In genomic region chr5:137287953-137288743, GRCm38 (mm10) we compare ENCODE assay signal across 8 mouse cellular contexts. TPM values are rescaled to one million over a fixed set of nuclear protein-coding genes. Genes with fewer than 3 reads are reported as not detected.
A peak's percentile ranks its signal among the peaks of the same experiment; 100 is the strongest.
DNase-seq lines count a peak whose midpoint lies in the region; ATAC-seq lines count a peak whose summit lies in the region.

No protein-coding gene starts in this region.

- H3K4me2 ChIP-seq in neural tube, embryonic 13.5 days, result peak overlapping the region; percentile 92

- H3K9ac ChIP-seq in neural tube, embryonic 13.5 days, result peak overlapping the region; percentile 77

- peak; percentile 14; the same call in 1 of the 2 replicates for ATAC-seq in neural tube, embryonic 13.5 days (ENCODE audit: low read depth)

- peak overlapping the region; percentile 52 for H3K4me3 ChIP-seq in limb, embryonic 10.5 days
- H3K4me3 ChIP-seq in neural tube, embryonic 13.5 days, result peak overlapping the region; percentile 49

- no peaks in the 10 kb centered on the region for H3K9me3 ChIP-seq in limb, embryonic 10.5 days (replicated peaks)
- H3K9me3 ChIP-seq in neural tube, embryonic 13.5 days, result peaks cover under 1% of the 10 kb centered on the region; the same call in 1 of the 2 replicates

- intact Hi-C loops in heart, postnatal 14 days (cut with DNase I), result loop anchor here (2.0 kb wide), 1 partner anchor 165 kb away; no protein-coding TSS in a partner anchor

- DNase-seq in embryo, embryonic 10 days (ENCODE audit: low spot score), result peak; percentile 37
- DNase-seq in embryo, embryonic 11 days, result no peak
- DNase-seq in thymus, postnatal 36 days, result peak; percentile 30 to 47
- DNase-seq in thymus, postnatal 10 days (ENCODE audit: low spot score in 2 of 2), result no peak
- DNase-seq in heart, postnatal 14 days, result peak; percentile 29 to 38
- peak; percentile 62 for DNase-seq in limb, embryonic 10.5 days (ENCODE audit: low spot score)
- DNase-seq in yolk sac, embryonic 10.5 days (ENCODE audit: low spot score), result no peak

- peaks cover 73% of the 10 kb centered on the region for H3K27me3 ChIP-seq in limb, embryonic 10.5 days (ENCODE audit: low read depth, poor library complexity, severe bottlenecking)
- peaks cover 49% of the 10 kb centered on the region for H3K27me3 ChIP-seq in neural tube, embryonic 13.5 days

- WGBS in limb, embryonic 10.5 days, result 1% methylated on average over 59 of the region's 65 CpGs
- WGBS in neural tube, embryonic 13.5 days, result under 1% methylated on average over 63 of the region's 65 CpGs

- H3K27ac ChIP-seq in limb, embryonic 10.5 days, result peak overlapping the region; percentile 51; the same call in 1 of the 2 replicates
- H3K27ac ChIP-seq in neural tube, embryonic 13.5 days (replicated peaks), result peak overlapping the region; percentile 82

- H3K36me3 ChIP-seq in limb, embryonic 10.5 days, result no peaks in the 10 kb centered on the region
- H3K36me3 ChIP-seq in neural tube, embryonic 13.5 days, result no peaks in the 10 kb centered on the region

- peaks cover 42% of the 10 kb centered on the region for H3K4me1 ChIP-seq in limb, embryonic 10.5 days
- peaks cover 40% of the 10 kb centered on the region for H3K4me1 ChIP-seq in neural tube, embryonic 13.5 days (replicated peaks)

RNA-seq across cellular contexts. Expression of gene Ache, which starts 0.8 kb away (rescaled TPM):
- total RNA-seq in heart, postnatal 14 days (2021), result 1 to 10 TPM; 2.7 to 3.9 TPM
- 1.7 and 1.8 TPM in 2 replicates for polyA plus RNA-seq in limb, embryonic 10.5 days (2016; fragmentation: Nextera tagmentation; extraction: Ambion mirVana)
- 37.8 and 40.6 TPM in 2 replicates for polyA plus RNA-seq in neural tube, embryonic 13.5 days (2015; fragmentation: Nextera tagmentation; extraction: Ambion mirVana)

RNA-seq across cellular contexts. Expression of gene Ufsp1, which starts 6.3 kb away (rescaled TPM):
- total RNA-seq in heart, postnatal 14 days (2021), result 1 to 10 TPM; 6.7 to 8.5 TPM
- polyA plus RNA-seq in limb, embryonic 10.5 days (2016; fragmentation: Nextera tagmentation; extraction: Ambion mirVana), result 8.1 and 8.5 TPM in 2 replicates
- 15.1 and 18.3 TPM in 2 replicates for polyA plus RNA-seq in neural tube, embryonic 13.5 days (2015; fragmentation: Nextera tagmentation; extraction: Ambion mirVana)

RNA-seq across cellular contexts. Expression of gene Srrt, which starts 19.3 kb away (rescaled TPM):
- 10 to 100 TPM; 84.2 to 84.8 TPM for total RNA-seq in heart, postnatal 14 days (2021)
- 200 and 201 TPM in 2 replicates for polyA plus RNA-seq in limb, embryonic 10.5 days (2016; fragmentation: Nextera tagmentation; extraction: Ambion mirVana)
- 102 and 115 TPM in 2 replicates for polyA plus RNA-seq in neural tube, embryonic 13.5 days (2015; fragmentation: Nextera tagmentation; extraction: Ambion mirVana)

RNA-seq across cellular contexts. Expression of gene Trip6, which starts 26.1 kb away (rescaled TPM):
- total RNA-seq in heart, postnatal 14 days (2021), result 10 to 100 TPM; 14.2 to 14.3 TPM
- 73.4 and 75.9 TPM in 2 replicates for polyA plus RNA-seq in limb, embryonic 10.5 days (2016; fragmentation: Nextera tagmentation; extraction: Ambion mirVana)
- polyA plus RNA-seq in neural tube, embryonic 13.5 days (2015; fragmentation: Nextera tagmentation; extraction: Ambion mirVana), result 17.7 and 23.8 TPM in 2 replicates

RNA-seq across cellular contexts. Expression of gene Slc12a9, which starts 45.2 kb away (rescaled TPM):
- 1 to 10 TPM; 3.8 to 5.4 TPM for total RNA-seq in heart, postnatal 14 days (2021)
- polyA plus RNA-seq in limb, embryonic 10.5 days (2016; fragmentation: Nextera tagmentation; extraction: Ambion mirVana), result 10.4 and 10.6 TPM in 2 replicates
- 26.9 and 27.4 TPM in 2 replicates for polyA plus RNA-seq in neural tube, embryonic 13.5 days (2015; fragmentation: Nextera tagmentation; extraction: Ambion mirVana)

Comparison
In these comparisons a context has a peak if more than half of its experiments do, and no peak if none do; other contexts are left out.
1. DNase-seq: peak in embryo, embryonic 10 days (single experiment), thymus, postnatal 36 days (2 of 2), heart, postnatal 14 days (2 of 2) and limb, embryonic 10.5 days (single experiment); none in embryo, embryonic 11 days (single experiment), thymus, postnatal 10 days (0 of 2) and yolk sac, embryonic 10.5 days (single experiment).
2. RNA of gene Ache, which starts 0.8 kb away (polyA plus RNA-seq): 37.8 to 40.6 TPM in neural tube, embryonic 13.5 days; 1.7 to 1.8 TPM in limb, embryonic 10.5 days; every median in the first group is over 10 times any median in the second.